Mouse (Mus musculus): ENCODE measurements around the gene Lrp3. TPM values are rescaled to one million over a fixed set of nuclear protein-coding genes. Genes with fewer than 3 reads are reported as not detected.
"Not testable (repeated sequence)": the region's sequence is repeated elsewhere in the genome, so short reads cannot be mapped to it uniquely, and the experiment has no call there.

The Lrp3 gene
- 8.9 and 9.6 TPM in 2 replicates for polyA plus RNA-seq (2015; fragmentation: Nextera tagmentation; extraction: Ambion mirVana)

DNA sequence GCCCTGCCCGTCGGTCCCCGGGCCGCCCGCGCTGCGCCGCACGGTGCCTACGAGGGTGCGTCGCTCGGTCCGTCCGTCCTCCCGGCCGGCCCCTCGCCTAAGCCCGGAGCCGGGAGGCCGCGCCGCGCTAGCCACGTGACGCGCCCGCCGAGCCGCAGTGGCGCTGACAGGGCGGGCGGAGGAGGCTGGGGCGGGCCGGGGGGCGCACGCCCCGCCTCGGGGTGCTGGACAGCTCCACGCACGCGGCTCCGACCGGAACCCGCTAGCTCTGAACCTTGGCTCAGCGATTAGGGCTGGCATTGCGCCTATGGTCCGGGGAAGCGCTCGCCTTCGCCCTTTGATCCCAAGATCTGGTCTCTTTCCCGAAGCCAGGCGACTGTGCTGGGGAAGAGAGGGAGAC, at the start of gene Lrp3:
Gene Lrp3 (minus strand): TSS at position 274 of the 400 bp plus-strand sequence.
- H3K4me1 ChIP-seq: peaks cover 15% of the 10 kb centered on the region
- peak; percentile 92 for ATAC-seq (ENCODE audit: low FRiP score, low read depth)
- H3K4me2 ChIP-seq (replicated peaks): peak within 1 kb of the TSS; percentile 85
- peaks cover 22% of the 10 kb centered on the region for H3K36me3 ChIP-seq
- peak within 1 kb of the TSS; percentile 74 for H3K4me3 ChIP-seq
- H3K9ac ChIP-seq: peak within 1 kb of the TSS; percentile 81
- H3K27me3 ChIP-seq: peaks cover 8% of the 10 kb centered on the region; the same call in 1 of the 2 replicates
- H3K27ac ChIP-seq: peak within 1 kb of the TSS; percentile 39; the same call in 1 of the 2 replicates
- no peaks in the 10 kb centered on the region for H3K9me3 ChIP-seq
- under 1% methylated on average over 43 of the region's 53 CpGs for WGBS

DNA sequence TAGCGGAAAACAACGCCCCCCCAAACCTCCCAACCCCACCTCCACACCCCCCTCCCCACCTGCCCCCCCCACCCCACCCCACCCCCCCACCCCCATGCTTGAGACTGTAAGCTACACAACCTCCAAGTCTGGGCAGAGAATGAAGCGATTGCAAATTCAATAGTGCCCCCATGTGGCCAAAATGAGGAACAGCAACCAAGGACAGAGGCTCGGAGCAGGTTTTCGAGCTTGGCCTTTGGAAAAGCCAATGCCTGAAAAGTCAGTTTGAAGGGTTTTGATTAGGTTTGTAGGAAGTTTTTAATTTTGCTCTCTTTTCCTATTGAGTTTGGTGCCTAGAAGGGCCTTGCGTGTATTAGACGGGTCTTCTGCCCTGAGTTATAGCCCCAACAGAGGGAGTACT, 49.4 kb upstream of the Lrp3 start:
- Histone ChIP-seq H3K9ac (no peak overlapping the region), H3K4me3 (no peak overlapping the region), H3K9me3 (no peaks in the 10 kb centered on the region), H3K4me2 (replicated peaks) (no peak overlapping the region), H3K4me1 (peaks cover 3% of the 10 kb centered on the region), H3K36me3 (no peaks in the 10 kb centered on the region), H3K27ac (no peak overlapping the region), H3K27me3 (no peaks in the 10 kb centered on the region)
- 6% methylated on average over 7 of the region's 7 CpGs for WGBS
- ATAC-seq (ENCODE audit: low FRiP score, low read depth): no peak

DNA sequence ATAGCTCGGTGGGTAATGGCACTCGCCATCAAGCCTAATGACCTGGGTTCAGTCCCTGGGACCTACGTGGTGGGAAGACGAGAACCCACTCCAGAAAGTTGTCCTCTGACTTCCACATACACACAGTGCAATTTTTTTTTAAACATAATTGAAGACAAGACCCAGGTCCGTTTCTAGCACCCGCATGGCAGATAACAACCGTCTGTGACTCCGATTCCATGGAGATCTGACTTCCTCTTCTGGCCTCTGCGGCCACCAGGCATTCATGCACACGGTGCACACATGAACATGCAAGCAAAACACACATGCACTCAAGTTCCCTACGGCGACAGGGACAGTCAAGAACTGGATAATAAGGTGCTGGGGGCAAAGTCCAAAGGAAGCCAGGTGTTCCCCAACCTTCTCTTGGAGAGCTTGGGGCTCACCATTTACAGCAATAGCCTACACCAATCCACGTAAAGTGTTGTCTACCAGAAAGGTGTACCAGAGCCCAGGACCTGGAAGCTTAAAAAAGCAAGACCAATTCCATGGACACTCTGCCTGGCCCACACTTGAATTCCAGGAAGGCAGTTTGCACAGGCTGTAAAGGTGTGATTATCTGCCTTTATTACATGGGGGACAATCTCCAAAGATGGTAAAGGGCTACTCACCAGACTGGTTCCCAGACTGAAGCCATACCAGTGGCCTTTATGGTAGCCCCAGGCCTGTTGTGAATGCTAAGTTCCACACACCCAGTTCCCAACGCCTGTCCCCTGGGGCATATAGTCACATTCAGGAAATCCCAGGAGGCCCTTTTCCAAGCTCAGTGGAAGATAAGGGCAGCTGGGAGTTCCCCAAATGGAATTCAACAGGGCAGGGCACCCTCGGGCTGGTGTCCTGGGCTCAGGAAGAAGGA, 48.5 kb upstream of the Lrp3 start:
- H3K4me3 ChIP-seq: no peak overlapping the region
- 77% methylated on average over 15 of the region's 15 CpGs for WGBS
- H3K27me3 ChIP-seq: no peaks in the 10 kb centered on the region
- H3K9ac ChIP-seq: no peak overlapping the region; the same call in 1 of the 2 replicates
- H3K4me1 ChIP-seq: no peaks in the 10 kb centered on the region
- no peaks in the 10 kb centered on the region for H3K9me3 ChIP-seq
- ATAC-seq (ENCODE audit: low FRiP score, low read depth): no peak
- no peak overlapping the region for H3K4me2 ChIP-seq (replicated peaks)
- no peak overlapping the region for H3K27ac ChIP-seq
- H3K36me3 ChIP-seq: no peaks in the 10 kb centered on the region

DNA sequence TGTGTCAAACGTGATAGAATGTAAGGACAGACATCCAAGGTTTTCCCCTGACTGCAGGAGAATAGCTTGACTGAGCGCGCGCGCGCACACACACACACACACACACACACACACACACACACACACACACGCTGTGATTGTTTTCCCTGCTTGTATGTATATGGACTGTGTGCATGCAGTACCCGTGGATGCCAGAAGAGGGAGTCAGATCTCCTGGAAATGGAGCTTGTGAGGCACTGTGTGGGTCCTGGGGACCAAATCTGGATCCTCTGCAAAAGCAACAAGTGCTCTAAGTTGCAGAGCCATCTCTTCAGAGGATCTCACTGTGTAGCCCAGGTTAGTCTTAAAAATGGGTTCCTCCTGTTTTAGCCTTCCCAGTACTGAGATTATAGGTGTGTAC, 44.1 kb upstream of the Lrp3 start:
- no peaks in the 10 kb centered on the region for H3K4me1 ChIP-seq
- H3K9ac ChIP-seq: no peak overlapping the region
- no peaks in the 10 kb centered on the region for H3K9me3 ChIP-seq
- no peak overlapping the region for H3K27ac ChIP-seq
- H3K27me3 ChIP-seq: no peaks in the 10 kb centered on the region
- ATAC-seq (ENCODE audit: low FRiP score, low read depth): no peak
- 88% methylated on average over 8 of the region's 8 CpGs for WGBS
- no peak overlapping the region for H3K4me3 ChIP-seq
- no peaks in the 10 kb centered on the region for H3K36me3 ChIP-seq
- no peak overlapping the region for H3K4me2 ChIP-seq (replicated peaks)

DNA sequence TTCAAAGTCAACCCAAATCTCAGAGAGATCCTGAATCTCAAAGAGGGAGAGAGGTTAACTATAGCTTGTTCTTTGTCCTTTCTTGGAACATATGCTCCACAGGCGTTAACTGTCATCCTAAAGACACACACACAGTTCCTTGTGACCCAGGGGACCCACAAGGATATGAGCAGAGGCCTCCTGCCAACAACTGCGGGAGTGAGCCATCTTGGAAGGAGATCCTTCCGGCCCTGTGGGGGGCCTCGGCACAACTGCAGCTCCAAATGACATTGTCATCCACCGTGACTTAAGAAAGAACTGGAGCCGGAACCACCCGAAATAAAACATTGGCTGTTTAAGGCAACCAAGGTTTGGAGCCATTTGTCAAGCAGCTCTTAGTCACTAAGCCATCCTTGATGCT, 43.0 kb upstream of the Lrp3 start:
- Histone ChIP-seq H3K36me3 (no peaks in the 10 kb centered on the region), H3K27me3 (no peaks in the 10 kb centered on the region), H3K4me3 (no peak overlapping the region), H3K9ac (no peak overlapping the region), H3K4me2 (replicated peaks) (no peak overlapping the region), H3K9me3 (no peaks in the 10 kb centered on the region), H3K4me1 (no peaks in the 10 kb centered on the region), H3K27ac (no peak overlapping the region)
- WGBS: 59% methylated on average over 7 of the region's 7 CpGs
- no peak for ATAC-seq (ENCODE audit: low FRiP score, low read depth)

DNA sequence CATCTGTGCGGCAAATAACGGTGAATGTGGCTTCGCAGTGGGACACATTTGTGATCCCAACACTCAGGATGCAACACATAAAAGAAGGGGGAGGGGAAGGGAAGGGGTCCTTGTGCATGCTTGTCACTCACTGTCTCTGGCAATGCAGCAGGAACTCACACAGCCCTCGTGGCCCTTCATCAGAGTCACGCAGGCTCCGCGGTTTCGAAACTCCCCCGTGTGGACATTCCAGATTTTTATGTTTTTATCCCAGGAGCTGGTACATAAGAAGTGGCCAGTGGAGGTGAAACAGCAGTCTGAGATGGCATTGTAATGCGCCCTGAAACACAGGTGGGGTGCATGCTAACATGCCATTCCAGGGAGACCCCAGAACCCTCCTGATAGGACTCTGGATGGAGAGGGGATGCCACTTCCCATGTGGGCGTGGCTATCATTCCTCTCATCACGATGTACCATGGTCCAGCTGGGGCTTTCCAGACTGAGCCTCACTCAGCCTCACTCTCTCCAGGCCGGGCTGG, 36.8 kb upstream of the Lrp3 start:
- 12% methylated on average over 13 of the region's 13 CpGs for WGBS
- 0 out of 2 replicates have a peak, but pooled peaks have one; percentile 36 for ATAC-seq (ENCODE audit: low FRiP score, low read depth)

DNA sequence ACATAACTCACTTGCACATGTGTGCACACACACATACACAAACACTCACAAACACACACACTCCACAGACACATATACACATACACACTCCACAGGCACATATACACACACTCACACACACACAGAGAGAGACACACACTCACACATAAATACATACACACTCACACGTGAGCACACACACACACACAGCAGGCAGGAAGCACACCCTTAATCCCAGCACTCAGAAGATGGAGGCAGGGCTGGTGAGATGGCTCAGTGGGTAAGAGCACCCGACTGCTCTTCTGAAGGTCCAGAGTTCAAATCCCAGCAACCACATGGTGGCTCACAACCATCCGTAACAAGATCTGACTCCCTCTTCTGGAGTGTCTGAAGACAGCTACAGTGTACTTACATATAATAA, 22.6 kb upstream of the Lrp3 start:
- H3K4me3 ChIP-seq; H3K4me1 ChIP-seq; ATAC-seq (ENCODE audit: low FRiP score, low read depth); H3K4me2 ChIP-seq (replicated peaks); H3K36me3 ChIP-seq; H3K27me3 ChIP-seq; H3K27ac ChIP-seq; H3K9ac ChIP-seq; H3K9me3 ChIP-seq: not testable (repeated sequence)
- WGBS: 76% methylated on average over 3 of the region's 3 CpGs

More for the DNA sequence above, 36.8 kb upstream of the Lrp3 start:
- peak overlapping the region; percentile 22 for H3K4me3 ChIP-seq
- peak overlapping the region; percentile 52 for H3K4me2 ChIP-seq (replicated peaks)
- H3K9me3 ChIP-seq: no peaks in the 10 kb centered on the region
- no peak overlapping the region for H3K9ac ChIP-seq
- H3K27me3 ChIP-seq: no peaks in the 10 kb centered on the region
- no peaks in the 10 kb centered on the region for H3K36me3 ChIP-seq
- peaks cover 9% of the 10 kb centered on the region; the same call in 1 of the 2 replicates for H3K4me1 ChIP-seq
- H3K27ac ChIP-seq: no peak overlapping the region

DNA sequence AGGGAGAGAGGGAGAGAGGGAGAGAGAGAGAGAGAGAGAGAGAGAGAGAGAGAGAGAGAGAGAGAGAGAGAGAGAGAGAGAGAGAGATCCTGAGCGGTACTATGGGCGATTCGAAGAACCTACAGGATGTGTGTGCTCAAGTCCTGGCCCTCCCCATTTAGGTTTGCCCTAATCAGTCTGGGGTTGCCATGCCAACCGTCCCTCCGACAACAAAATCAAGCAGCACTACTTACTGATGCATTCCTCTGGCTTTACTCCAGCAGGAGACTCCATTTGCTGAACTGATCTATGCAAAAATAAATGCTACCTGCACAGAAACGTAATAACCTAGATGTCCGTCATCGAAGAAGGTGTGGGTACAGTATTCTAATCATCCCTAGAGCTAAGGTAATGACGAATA, 20.0 kb upstream of the Lrp3 start:
- Histone ChIP-seq H3K4me2 (replicated peaks) (peak overlapping the region; percentile 65), H3K27ac (peak overlapping the region; percentile 70), H3K27me3 (no peaks in the 10 kb centered on the region), H3K4me1 (peaks cover 10% of the 10 kb centered on the region; the same call in 1 of the 2 replicates), H3K9me3 (peaks cover 11% of the 10 kb centered on the region; the same call in 1 of the 2 replicates), H3K9ac (peak overlapping the region; percentile 59; the same call in 1 of the 2 replicates), H3K36me3 (no peaks in the 10 kb centered on the region), H3K4me3 (peak overlapping the region; percentile 65)
- ATAC-seq (ENCODE audit: low FRiP score, low read depth): peak; percentile 57; the same call in 1 of the 2 replicates
- WGBS: 19% methylated on average over 9 of the region's 9 CpGs

DNA sequence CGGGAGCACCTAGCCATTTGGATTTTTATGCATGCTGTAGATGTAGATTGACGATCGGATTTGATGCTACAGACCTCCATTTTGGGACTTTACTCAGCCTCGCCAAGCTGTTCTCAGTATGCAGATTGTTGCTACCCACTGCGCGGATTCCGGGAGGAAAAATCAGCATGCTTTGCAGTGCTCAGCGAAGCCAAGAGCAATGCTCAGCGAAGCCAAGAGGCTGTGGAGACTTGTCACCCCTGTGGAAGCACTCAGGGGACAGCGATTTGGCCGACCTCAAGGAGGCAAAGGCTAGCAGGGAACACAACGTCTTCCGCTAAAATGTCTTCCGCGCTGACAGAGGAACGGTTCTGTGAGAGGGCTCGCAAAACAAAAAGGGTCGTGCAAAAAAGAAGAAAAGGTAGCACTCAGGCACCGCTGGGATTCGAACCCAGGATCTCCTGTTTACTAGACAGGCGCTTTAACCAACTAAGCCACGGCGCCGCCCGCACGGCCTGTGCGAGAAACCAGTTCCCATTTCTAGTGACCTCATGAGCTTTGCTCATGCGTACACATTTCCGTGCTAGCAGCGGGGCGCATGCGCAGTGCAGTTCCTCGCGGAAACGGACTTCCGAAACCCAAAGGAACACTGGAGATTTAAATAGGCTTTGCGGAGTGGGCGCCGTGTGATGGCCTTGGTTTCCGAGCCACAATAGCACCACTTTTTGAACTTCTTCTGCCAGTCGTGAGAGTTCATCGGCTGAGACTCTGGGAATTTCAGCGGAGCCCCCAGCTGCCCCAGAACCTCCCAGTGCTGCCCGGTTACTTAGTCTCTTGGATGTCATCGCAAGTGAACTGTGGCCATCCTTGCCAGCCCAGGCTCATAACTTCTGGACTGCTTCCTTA, 19.3 kb upstream of the Lrp3 start:
- Histone ChIP-seq H3K27me3 (no peaks in the 10 kb centered on the region), H3K4me2 (replicated peaks) (peak overlapping the region; percentile 65), H3K36me3 (no peaks in the 10 kb centered on the region), H3K4me1 (peaks cover 10% of the 10 kb centered on the region; the same call in 1 of the 2 replicates), H3K9ac (peak overlapping the region; percentile 73), H3K9me3 (peaks cover 11% of the 10 kb centered on the region; the same call in 1 of the 2 replicates), H3K27ac (peak overlapping the region; percentile 93), H3K4me3 (peak overlapping the region; percentile 65)
- peak; percentile 94 for ATAC-seq (ENCODE audit: low FRiP score, low read depth)
- WGBS: under 1% methylated on average over 45 of the region's 45 CpGs

DNA sequence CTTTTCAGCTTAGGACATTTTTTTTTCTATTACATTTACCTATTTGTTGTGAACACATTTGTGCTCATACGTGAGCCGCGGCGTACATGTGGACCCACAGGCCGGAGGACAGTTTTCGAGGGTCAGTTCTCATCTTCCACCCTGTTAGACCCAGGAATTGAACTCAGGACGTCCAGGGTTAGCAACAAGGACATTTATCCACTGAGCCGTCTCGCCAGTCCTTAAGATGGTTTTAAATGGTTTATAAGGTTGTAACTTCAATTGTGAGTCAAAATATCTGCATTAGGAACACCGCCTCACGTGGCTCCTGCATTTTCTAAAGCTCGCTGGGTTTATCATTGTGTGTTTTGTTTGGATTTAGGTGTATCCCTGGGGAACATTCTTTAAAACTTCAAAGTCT, 18.6 kb upstream of the Lrp3 start:
- no peaks in the 10 kb centered on the region for H3K27me3 ChIP-seq
- H3K36me3 ChIP-seq: no peaks in the 10 kb centered on the region
- no peak for ATAC-seq (ENCODE audit: low FRiP score, low read depth)
- peak overlapping the region; percentile 65 for H3K4me2 ChIP-seq (replicated peaks)
- H3K27ac ChIP-seq: peak overlapping the region; percentile 91; the same call in 1 of the 2 replicates
- WGBS: 46% methylated on average over 12 of the region's 12 CpGs
- peak overlapping the region; percentile 65 for H3K4me3 ChIP-seq
- peaks cover 11% of the 10 kb centered on the region; the same call in 1 of the 2 replicates for H3K9me3 ChIP-seq
- H3K4me1 ChIP-seq: peaks cover 10% of the 10 kb centered on the region; the same call in 1 of the 2 replicates
- H3K9ac ChIP-seq: peak overlapping the region; percentile 73

DNA sequence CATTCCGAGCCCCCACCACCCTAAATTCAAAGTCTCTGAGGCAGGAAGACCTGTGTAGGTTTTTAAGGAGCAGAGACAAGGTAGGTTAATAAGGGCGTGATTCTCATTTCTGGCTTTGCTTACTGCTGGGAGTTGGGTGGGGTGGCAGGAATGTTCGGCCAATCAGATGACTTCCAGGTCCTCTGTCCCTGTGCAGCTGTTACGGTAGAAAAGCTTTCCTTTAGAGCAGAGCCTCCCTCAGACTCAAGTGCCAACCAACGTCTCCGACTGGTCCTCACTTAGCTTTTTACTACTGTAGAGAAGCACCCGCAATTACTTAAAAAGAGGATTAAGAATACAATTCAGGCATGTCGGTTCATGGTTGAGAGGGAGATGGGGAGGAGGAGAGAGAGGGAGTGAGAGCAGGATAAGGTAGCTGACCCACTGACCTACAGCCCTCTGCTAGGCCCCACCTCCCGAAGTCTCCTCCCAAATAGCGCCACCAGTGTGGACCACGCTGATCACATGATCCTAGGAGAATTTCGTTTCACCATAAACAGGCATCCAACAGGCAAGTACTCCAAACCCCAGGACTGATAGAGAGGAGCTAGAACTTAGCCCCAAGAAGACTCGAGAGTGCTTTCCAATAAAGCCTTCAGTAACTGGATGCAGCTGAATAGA, 17.6 kb upstream of the Lrp3 start:
- 30% methylated on average over 13 of the region's 13 CpGs for WGBS
- ATAC-seq (ENCODE audit: low FRiP score, low read depth): no peak
- peaks cover 10% of the 10 kb centered on the region; the same call in 1 of the 2 replicates for H3K4me1 ChIP-seq
- H3K27me3 ChIP-seq: no peaks in the 10 kb centered on the region
- no peak overlapping the region for H3K9ac ChIP-seq
- H3K9me3 ChIP-seq: peaks cover 11% of the 10 kb centered on the region; the same call in 1 of the 2 replicates
- no peaks in the 10 kb centered on the region for H3K36me3 ChIP-seq
- no peak overlapping the region for H3K4me3 ChIP-seq
- peak overlapping the region; percentile 25; the same call in 1 of the 2 replicates for H3K4me2 ChIP-seq (replicated peaks)
- no peak overlapping the region for H3K27ac ChIP-seq
